Mouse (Mus musculus): ENCODE results near the gene Gm17542.
"Not testable (repeated sequence)": the region's sequence is repeated elsewhere in the genome, so short reads cannot be mapped to it uniquely, and the experiment has no call there.

Gm17542 gene

GRCm38 (mm10) chr10:58718110-58718509 lies at the start of gene Gm17542:
Gene Gm17542, minus strand, starts transcription at chr10:58718210.
- not testable (repeated sequence) for DNase-seq (ENCODE audit: low spot score in 2 of 2)

GRCm38 (mm10) chr10:58739779-58740178 lies 21.8 kb upstream of the Gm17542 start:
- no peak for DNase-seq (ENCODE audit: low spot score in 2 of 2)

GRCm38 (mm10) chr10:58738152-58738551 lies 20.1 kb upstream of the Gm17542 start:
- DNase-seq (ENCODE audit: low spot score in 2 of 2), result no peak

- DNase-seq (ENCODE audit: low spot score in 2 of 2), result no peak
Observed at GRCm38 (mm10) chr10:58714789-58715148, 3.2 kb downstream of the Gm17542 start.

GRCm38 (mm10) chr10:58713855-58714788 lies 3.9 kb downstream of the Gm17542 start:
- DNase-seq (ENCODE audit: low spot score in 2 of 2), result no peak

- DNase-seq (ENCODE audit: low spot score in 2 of 2), result no peak
Observed at GRCm38 (mm10) chr10:58713225-58713624, 4.8 kb downstream of the Gm17542 start.

GRCm38 (mm10) chr10:58709021-58709420 lies 9.0 kb downstream of the Gm17542 start:
- no peak for DNase-seq (ENCODE audit: low spot score in 2 of 2)

GRCm38 (mm10) chr10:58700578-58700977 lies 17.4 kb downstream of the Gm17542 start:
- no peak for DNase-seq (ENCODE audit: low spot score in 2 of 2)

- no peak for DNase-seq (ENCODE audit: low spot score in 2 of 2)
Observed at GRCm38 (mm10) chr10:58700160-58700559, 17.9 kb downstream of the Gm17542 start.

GRCm38 (mm10) chr10:58698955-58699354 lies 19.1 kb downstream of the Gm17542 start:
- DNase-seq (ENCODE audit: low spot score in 2 of 2), result no peak

GRCm38 (mm10) chr10:58691051-58691450 lies 27.0 kb downstream of the Gm17542 start:
- no peak for DNase-seq (ENCODE audit: low spot score in 2 of 2)

- no peak for DNase-seq (ENCODE audit: low spot score in 2 of 2)
Observed at GRCm38 (mm10) chr10:58679298-58679697, 38.7 kb downstream of the Gm17542 start.

GRCm38 (mm10) chr10:58675533-58675932 lies 42.5 kb downstream of the Gm17542 start, which contains the start of gene Edar:
Gene Edar, minus strand, starts transcription at chr10:58675654.
- peak; percentile 63 to 66 for DNase-seq (ENCODE audit: low spot score in 2 of 2)

- peak; percentile 73 to 74 for DNase-seq (ENCODE audit: low spot score in 2 of 2)
Observed at GRCm38 (mm10) chr10:58673278-58674061, 44.5 kb downstream of the Gm17542 start.

- DNase-seq (ENCODE audit: low spot score in 2 of 2), result no peak
Observed at GRCm38 (mm10) chr10:58672557-58673277, 45.3 kb downstream of the Gm17542 start.

GRCm38 (mm10) chr10:58663868-58664267 lies 54.1 kb downstream of the Gm17542 start:
- DNase-seq (ENCODE audit: low spot score in 2 of 2), result no peak
